Mouse (Mus musculus) forebrain, embryonic 10.5 days (tissue): ENCODE results near the gene Slc6a4. TPM values are rescaled to one million over a fixed set of nuclear protein-coding genes. Genes with fewer than 3 reads are reported as not detected.

ENCODE experiments used
- DNase-seq: peaks from one replicate; pipeline ENCODE4 v3.0.0-alpha.2; 2017; ENCODE audit warnings: low spot score; ENCODE audit errors: extremely low spot score
- H3K27ac ChIP-seq: fragments of 300-500 bp; sonication (generic); 2 replicates; pipeline ENCODE4 v1.5.1; 2016; ENCODE audit warnings: mild to moderate bottlenecking
- H3K27me3 ChIP-seq: fragments of 300-500 bp; sonication (generic); 2 replicates; pipeline ENCODE4 v1.6.1; 2016; ENCODE audit warnings: mild to moderate bottlenecking; ENCODE audit not compliant: poor library complexity, severe bottlenecking
- H3K36me3 ChIP-seq: fragments of 300-500 bp; sonication (generic); replicated peaks from 2 replicates; pipeline ENCODE4 v1.6.1; 2016; ENCODE audit warnings: mild to moderate bottlenecking, moderate library complexity
- H3K4me1 ChIP-seq: fragments of 300-500 bp; sonication (generic); 2 replicates; pipeline ENCODE4 v1.6.1; 2016
- H3K4me3 ChIP-seq: fragments of 300-500 bp; sonication (generic); 2 replicates; pipeline ENCODE4 v1.5.1; 2016; ENCODE audit warnings: mild to moderate bottlenecking, moderate library complexity
- H3K9me3 ChIP-seq: fragments of 300-500 bp; sonication (generic); 2 replicates; pipeline ENCODE4 v1.6.1; 2016; ENCODE audit warnings: mild to moderate bottlenecking, moderate library complexity
- WGBS: fragments of 180-500 bp; shearing (Covaris S2); methylation state at CpG from one replicate; pipeline ENCODE4 v1.1.7; 2016; 5-methylcytosine and 5-hydroxymethylcytosine counted together
- polyA plus RNA-seq: library from polyadenylated mRNA; unstranded; fragments of >200 nt; fragmentation: Nextera tagmentation; extraction: Ambion mirVana; gene quantifications from 2 replicates; pipeline ENCODE4 v1.2.1, GENCODE M21; 2016

Slc6a4 gene
- polyA plus RNA-seq, 1 experiment from 2014 or later = 0.43 TPM

DNA sequence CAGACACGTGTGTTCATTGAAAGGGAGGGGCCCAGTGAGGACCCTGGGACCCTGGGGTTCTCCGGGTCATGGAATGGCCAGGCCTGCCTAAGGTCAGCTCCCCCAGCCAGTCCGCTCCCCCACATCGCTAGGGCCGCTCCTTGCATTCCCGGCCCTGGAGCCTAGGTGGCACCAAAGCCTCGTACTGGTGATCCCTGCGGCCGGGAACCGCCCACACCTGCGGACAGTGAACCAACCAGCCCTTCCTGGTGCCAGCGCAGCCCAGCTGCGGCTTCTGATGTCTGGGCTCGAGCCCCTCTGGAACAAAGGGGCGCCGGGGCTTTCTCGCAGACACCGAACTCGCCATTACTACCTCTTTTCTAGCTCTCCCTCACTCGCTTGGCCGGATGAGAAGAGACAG, 1.1 kb upstream of the Slc6a4 start:
- H3K36me3 ChIP-seq = no peaks in the 10 kb centered on the region
- under 1% methylated on average over 21 of the region's 21 CpGs for WGBS

DNA sequence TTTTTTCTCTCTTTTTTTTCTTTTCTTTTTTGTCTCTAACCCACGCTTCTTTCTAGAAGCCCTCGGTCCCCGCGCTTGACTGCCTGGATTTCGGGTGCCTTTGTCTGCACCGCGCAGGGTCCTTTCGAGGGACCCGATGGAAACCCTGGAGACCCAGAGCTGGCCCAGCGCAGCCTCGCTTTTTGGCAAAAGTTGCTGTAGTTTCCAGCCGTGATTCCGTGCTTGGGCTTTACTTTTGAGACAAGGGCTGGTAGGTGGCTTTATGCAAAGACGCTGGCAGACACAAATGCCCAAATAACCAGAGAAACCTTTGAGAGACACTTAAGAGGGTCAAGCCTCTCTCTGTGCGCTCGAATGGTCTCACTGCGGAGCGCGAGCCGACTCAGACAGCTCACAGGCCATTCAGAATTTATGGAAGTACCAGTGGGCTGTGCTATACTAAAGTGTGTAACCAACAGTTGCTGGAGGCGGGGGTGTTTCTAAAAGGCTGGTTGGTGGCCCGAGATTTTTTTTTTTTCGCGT, 363 bp downstream of the Slc6a4 start:
- Histone ChIP-seq H3K27ac (0 out of 2 replicates have a peak overlapping the region, but pooled peaks have one; percentile 9), H3K27me3 (peaks cover 80% of the 10 kb centered on the region), H3K4me1 (peaks cover 35% of the 10 kb centered on the region), H3K4me3 (peak overlapping the region; percentile 56), H3K9me3 (no peaks in the 10 kb centered on the region), H3K36me3 (no peaks in the 10 kb centered on the region)
- DNase-seq = peak; percentile 43
- WGBS = 9% methylated on average over 24 of the region's 24 CpGs

More for the DNA sequence above, 1.1 kb upstream of the Slc6a4 start:
- peak; percentile 85 for DNase-seq
- peaks cover 39% of the 10 kb centered on the region for H3K4me1 ChIP-seq
- no peak overlapping the region for H3K27ac ChIP-seq
- H3K4me3 ChIP-seq = peak overlapping the region; percentile 56
- no peaks in the 10 kb centered on the region for H3K9me3 ChIP-seq
- H3K27me3 ChIP-seq = peaks cover 72% of the 10 kb centered on the region

- H3K4me1 ChIP-seq = peaks cover 35% of the 10 kb centered on the region
- DNase-seq = no peak
- H3K4me3 ChIP-seq = no peak overlapping the region
- H3K9me3 ChIP-seq = no peaks in the 10 kb centered on the region
- WGBS = 62% methylated on average over 5 of the region's 5 CpGs
- no peak overlapping the region for H3K27ac ChIP-seq
- no peaks in the 10 kb centered on the region for H3K36me3 ChIP-seq
- H3K27me3 ChIP-seq = peaks cover 82% of the 10 kb centered on the region
Measured at GRCm38 (mm10) chr11:77000741-77001140, 2.3 kb downstream of the Slc6a4 start.

DNA sequence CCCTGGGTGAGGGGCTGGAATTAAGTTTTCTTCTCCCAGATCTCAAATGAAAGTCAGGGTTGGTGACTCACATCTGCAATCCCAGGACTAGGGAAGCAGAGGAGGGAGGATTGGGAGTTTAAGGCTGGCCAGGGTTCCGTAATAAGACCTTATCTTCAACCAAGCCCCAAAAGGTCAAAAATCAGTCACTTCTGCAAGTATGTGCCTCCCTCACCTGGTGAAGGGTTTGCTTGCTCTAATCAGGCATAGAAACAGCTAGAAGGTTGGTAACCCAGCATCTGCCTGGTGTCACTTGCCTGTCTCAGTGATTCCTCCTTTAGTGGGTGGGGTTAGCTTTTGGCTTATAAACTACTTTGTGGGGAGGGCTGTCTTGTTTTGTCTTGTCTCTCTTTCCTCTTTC, 4.0 kb downstream of the Slc6a4 start:
- Histone ChIP-seq H3K4me3 (no peak overlapping the region), H3K27me3 (peaks cover 66% of the 10 kb centered on the region), H3K36me3 (no peaks in the 10 kb centered on the region), H3K27ac (no peak overlapping the region), H3K4me1 (peaks cover 21% of the 10 kb centered on the region), H3K9me3 (no peaks in the 10 kb centered on the region)
- 76% methylated on average over 1 of the region's 1 CpGs for WGBS
- DNase-seq = no peak

DNA sequence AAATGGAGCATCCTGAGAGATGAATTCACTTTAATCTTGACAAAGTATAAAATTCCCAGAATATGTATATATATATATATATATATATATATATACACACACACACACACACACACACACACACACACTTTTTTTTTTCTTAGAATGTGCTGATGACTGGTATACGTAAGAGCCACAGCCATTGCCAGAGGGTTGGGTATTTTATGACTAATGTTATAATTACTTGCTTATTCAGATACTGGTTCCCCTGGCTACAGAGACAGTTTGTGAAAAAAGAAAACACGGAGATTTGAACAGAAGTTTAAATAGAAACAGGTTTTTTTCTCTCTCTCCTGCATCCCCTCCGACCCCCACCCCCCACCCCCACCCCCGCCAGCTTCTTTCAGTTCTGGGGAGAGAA, 7.5 kb downstream of the Slc6a4 start:
- 74% methylated on average over 4 of the region's 4 CpGs for WGBS
- no peak for DNase-seq
- H3K36me3 ChIP-seq = no peaks in the 10 kb centered on the region
- H3K27ac ChIP-seq = no peak overlapping the region
- peaks cover 31% of the 10 kb centered on the region for H3K27me3 ChIP-seq
- no peak overlapping the region for H3K4me3 ChIP-seq
- no peaks in the 10 kb centered on the region for H3K9me3 ChIP-seq
- no peaks in the 10 kb centered on the region for H3K4me1 ChIP-seq

DNA sequence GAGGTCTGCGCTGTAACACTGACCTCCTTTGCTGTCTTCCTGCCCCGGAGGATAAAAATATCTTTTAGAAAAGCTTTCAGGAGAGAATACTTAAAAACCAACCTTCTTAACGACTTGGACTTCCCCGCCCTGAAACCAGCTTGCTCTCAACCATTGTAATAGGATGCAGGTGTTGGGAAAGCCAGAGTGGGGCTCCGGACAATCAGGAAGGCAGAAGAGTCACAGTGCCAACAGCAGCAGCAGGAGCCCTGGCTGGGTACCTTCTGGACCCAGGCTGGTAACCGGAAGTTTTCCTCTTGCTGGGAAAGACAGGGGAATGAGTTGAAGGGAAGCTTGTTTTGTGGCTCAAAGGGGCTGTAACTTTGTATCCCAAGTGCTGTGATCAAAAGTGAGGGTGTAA, 8.2 kb downstream of the Slc6a4 start:
- no peak for DNase-seq
- H3K9me3 ChIP-seq = no peaks in the 10 kb centered on the region
- no peaks in the 10 kb centered on the region for H3K4me1 ChIP-seq
- 50% methylated on average over 6 of the region's 6 CpGs for WGBS
- no peaks in the 10 kb centered on the region for H3K36me3 ChIP-seq
- no peak overlapping the region for H3K27ac ChIP-seq
- no peak overlapping the region for H3K4me3 ChIP-seq
- H3K27me3 ChIP-seq = peaks cover 23% of the 10 kb centered on the region

- Histone ChIP-seq H3K4me3 (no peak overlapping the region), H3K4me1 (no peaks in the 10 kb centered on the region), H3K36me3 (no peaks in the 10 kb centered on the region), H3K27ac (no peak overlapping the region), H3K27me3 (peaks cover 5% of the 10 kb centered on the region; the same call in 1 of the 2 replicates), H3K9me3 (no peaks in the 10 kb centered on the region)
- DNase-seq = no peak
- WGBS = 82% methylated on average over 16 of the region's 16 CpGs
Measured at GRCm38 (mm10) chr11:77009069-77010025, 10.9 kb downstream of the Slc6a4 start.

- WGBS = 86% methylated on average over 10 of the region's 10 CpGs
- no peaks in the 10 kb centered on the region for H3K9me3 ChIP-seq
- DNase-seq = no peak
Measured at GRCm38 (mm10) chr11:77010762-77011475, 12.5 kb downstream of the Slc6a4 start.

DNA sequence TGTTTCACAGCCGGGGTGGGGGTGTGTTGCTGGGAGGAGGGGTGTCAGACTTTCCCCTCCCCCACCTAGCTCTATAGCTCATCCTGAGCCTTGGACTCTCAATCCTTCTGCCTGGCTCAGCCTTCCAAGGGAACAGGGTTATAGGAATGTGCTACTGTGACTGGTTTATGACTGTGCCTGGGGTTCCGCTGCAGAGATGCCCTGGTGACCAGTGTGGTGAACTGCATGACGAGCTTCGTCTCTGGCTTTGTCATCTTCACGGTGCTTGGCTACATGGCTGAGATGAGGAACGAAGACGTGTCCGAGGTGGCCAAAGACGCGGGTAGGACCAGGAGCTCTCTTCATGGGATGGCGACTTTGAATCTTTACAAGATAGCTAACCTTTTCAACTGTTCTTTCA, 19.6 kb downstream of the Slc6a4 start:
- Histone ChIP-seq H3K27ac (no peak overlapping the region), H3K9me3 (no peaks in the 10 kb centered on the region), H3K27me3 (no peaks in the 10 kb centered on the region; the same call in 1 of the 2 replicates), H3K4me3 (no peak overlapping the region), H3K36me3 (no peaks in the 10 kb centered on the region), H3K4me1 (no peaks in the 10 kb centered on the region; the same call in 1 of the 2 replicates)
- DNase-seq = no peak
- WGBS = 88% methylated on average over 11 of the region's 11 CpGs

More at GRCm38 (mm10) chr11:77010762-77011475, 12.5 kb downstream of the Slc6a4 start:
- Histone ChIP-seq H3K4me3 (no peak overlapping the region), H3K27me3 (no peaks in the 10 kb centered on the region), H3K4me1 (no peaks in the 10 kb centered on the region), H3K27ac (no peak overlapping the region), H3K36me3 (no peaks in the 10 kb centered on the region)

DNA sequence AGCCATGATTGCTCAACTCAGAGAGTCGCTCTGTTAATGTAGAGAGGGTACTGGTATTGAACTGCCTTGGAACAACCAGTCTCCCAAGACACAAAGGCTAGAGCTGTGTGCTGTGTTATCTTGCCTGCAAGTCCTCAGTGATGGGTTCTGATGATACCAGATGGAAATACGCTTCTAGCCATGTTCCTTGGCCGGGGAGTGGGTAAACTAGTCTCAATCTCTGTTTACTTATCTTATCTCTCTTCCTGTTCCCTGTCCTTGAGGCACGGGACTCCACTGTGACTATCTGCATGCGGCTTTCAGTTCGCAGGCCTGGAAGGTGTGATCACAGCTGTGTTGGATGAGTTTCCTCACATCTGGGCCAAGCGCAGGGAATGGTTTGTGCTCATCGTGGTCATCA, 21.1 kb downstream of the Slc6a4 start:
- no peaks in the 10 kb centered on the region for H3K36me3 ChIP-seq
- H3K9me3 ChIP-seq = no peaks in the 10 kb centered on the region
- no peak for DNase-seq
- 89% methylated on average over 8 of the region's 8 CpGs for WGBS
- H3K27me3 ChIP-seq = no peaks in the 10 kb centered on the region; the same call in 1 of the 2 replicates
- no peak overlapping the region for H3K27ac ChIP-seq
- no peaks in the 10 kb centered on the region; the same call in 1 of the 2 replicates for H3K4me1 ChIP-seq
- H3K4me3 ChIP-seq = no peak overlapping the region

- Histone ChIP-seq H3K4me3 (no peak overlapping the region), H3K4me1 (no peaks in the 10 kb centered on the region; the same call in 1 of the 2 replicates), H3K9me3 (no peaks in the 10 kb centered on the region), H3K36me3 (no peaks in the 10 kb centered on the region), H3K27me3 (no peaks in the 10 kb centered on the region; the same call in 1 of the 2 replicates), H3K27ac (no peak overlapping the region)
- 82% methylated on average over 9 of the region's 9 CpGs for WGBS
- no peak for DNase-seq
Measured at GRCm38 (mm10) chr11:77021749-77022396, 23.5 kb downstream of the Slc6a4 start.

- H3K36me3 ChIP-seq = no peaks in the 10 kb centered on the region
- no peak for DNase-seq
- H3K27ac ChIP-seq = no peak overlapping the region
- no peaks in the 10 kb centered on the region for H3K9me3 ChIP-seq
- no peaks in the 10 kb centered on the region for H3K27me3 ChIP-seq
- WGBS = 78% methylated on average over 3 of the region's 3 CpGs
- no peaks in the 10 kb centered on the region for H3K4me1 ChIP-seq
- H3K4me3 ChIP-seq = no peak overlapping the region
Measured at GRCm38 (mm10) chr11:77026559-77026958, 28.2 kb downstream of the Slc6a4 start.
